37 mouse cellular contexts compared by ENCODE assay signal in genomic region chr11:121123438-121123837, GRCm38 (mm10). TPM values are rescaled to one million over a fixed set of nuclear protein-coding genes. Genes with fewer than 3 reads are reported as not detected.
DNase-seq lines count a peak whose midpoint lies in the region; TF ChIP-seq lines count a peak whose summit lies in the region.
"Had no signal": no experiment of that assay in that cellular context is flagged by ENCODE, and none has a peak within 500 bp of the region (broad histone marks: within the 10 kb centered on the region; RNA-seq: fewer than 3 reads in every experiment).

No protein-coding gene starts in this region.

- peak overlapping the region; percentile 65; the same call in 1 of the 2 replicates for H3K27ac ChIP-seq in testis, adult 2 months (ENCODE audit: control insufficient read depth, insufficient read depth, low read depth, low read length)
- H3K27ac ChIP-seq: embryonic facial prominence, embryonic 10.5 days; embryonic facial prominence, embryonic 13.5 days; forebrain, embryonic 12.5 days; forebrain, embryonic 15.5 days; gastrocnemius, adult 2 months; hindbrain, embryonic 12.5 days; hindbrain, embryonic 15.5 days; intestine, embryonic 15.5 days had no signal

- no peak overlapping the region for H3K4me3 ChIP-seq in testis, adult 2 months (ENCODE audit: control insufficient read depth, low read depth, low read length)
- H3K4me3 ChIP-seq: embryonic facial prominence, embryonic 10.5 days; embryonic facial prominence, embryonic 13.5 days; erythroblast, embryonic 14.5 days; forebrain, embryonic 12.5 days; forebrain, embryonic 15.5 days; gastrocnemius, adult 2 months; hindbrain, embryonic 12.5 days; hindbrain, embryonic 15.5 days; intestine, embryonic 15.5 days had no signal

- H3K27me3 ChIP-seq in testis, adult 2 months (ENCODE audit: control insufficient read depth, insufficient read depth, low read length), result no peaks in the 10 kb centered on the region
- H3K27me3 ChIP-seq: embryonic facial prominence, embryonic 13.5 days; forebrain, embryonic 12.5 days; forebrain, embryonic 15.5 days; hindbrain, embryonic 12.5 days; hindbrain, embryonic 15.5 days; intestine, embryonic 15.5 days had no signal

- H3K36me3 ChIP-seq in testis, adult 2 months (ENCODE audit: control insufficient read depth, insufficient read depth, low read length), result no peaks in the 10 kb centered on the region
- H3K36me3 ChIP-seq: embryonic facial prominence, embryonic 10.5 days; embryonic facial prominence, embryonic 13.5 days; forebrain, embryonic 12.5 days; forebrain, embryonic 15.5 days; hindbrain, embryonic 12.5 days; hindbrain, embryonic 15.5 days; intestine, embryonic 15.5 days had no signal

- no peak for TF ChIP-seq POLR2A in testis, adult 2 months (IDR thresholded peaks at IDR 0.05; ENCODE audit: control insufficient read depth, low read depth, low read length)

- peaks cover 3% of the 10 kb centered on the region for H3K4me1 ChIP-seq in testis, adult 2 months (ENCODE audit: control insufficient read depth, insufficient read depth, low read length)
- H3K4me1 ChIP-seq: embryonic facial prominence, embryonic 10.5 days; embryonic facial prominence, embryonic 13.5 days; forebrain, embryonic 15.5 days; hindbrain, embryonic 12.5 days; hindbrain, embryonic 15.5 days; intestine, embryonic 15.5 days had no signal

- no peak for TF ChIP-seq CTCF in testis, adult 2 months (IDR thresholded peaks at IDR 0.05; ENCODE audit: control insufficient read depth, insufficient read depth, insufficient replicate concordance, low read depth, low read length)

- DNase-seq in layer of hippocampus, adult 11-12 months (ENCODE audit: low spot score), result peak; percentile 9
- no peak for DNase-seq in layer of hippocampus, postnatal 25 days (ENCODE audit: extremely low spot score in 1 of 2, low spot score in 1 of 2)
- no peak for DNase-seq in testis, postnatal 14 days (ENCODE audit: low spot score)
- peak; percentile 52 for DNase-seq in telencephalon, adult 2 months (ENCODE audit: low read depth, low spot score)
- no peak for DNase-seq in cerebellum, adult 11 months
- DNase-seq: adrenal gland, postnatal 10 days; adrenal gland, postnatal 36 days; cerebellum, adult 11-12 months; cerebellum, adult 8-10 months; cerebellum, postnatal 10 days; cerebellum, postnatal 36 days; embryo, embryonic 11 days; gastrocnemius, adult 2 months; gastrocnemius, postnatal 14 days; heart, adult 11 months had no signal

RNA-seq across cellular contexts. Expression of gene Tex19.2, which starts 5.0 kb away (rescaled TPM):
- total RNA-seq in layer of hippocampus, postnatal 25 days (2021), result not detected
- 23.9 and 27.6 TPM in 2 replicates for polyA plus RNA-seq in testis, adult 2 months (2012; rRNA removed)
- total RNA-seq: adrenal gland, adult 18-20 months; adrenal gland, postnatal 10 days; adrenal gland, postnatal 36 days; gastrocnemius, adult 2 months; gastrocnemius, postnatal 14 days; gastrocnemius, postnatal 4 days; heart, adult 8-10 months; heart, postnatal 25 days; hematopoietic stem cell, adult 5-6 weeks had no signal
- polyA plus RNA-seq: CD4-positive, CD25-positive, alpha-beta regulatory T cell, adult 4 months; cortical plate, adult 2 months; embryonic facial prominence, embryonic 10.5 days; embryonic facial prominence, embryonic 13.5 days; erythroblast, embryonic 14.5 days; forebrain, embryonic 12.5 days; forebrain, embryonic 15.5 days; heart, embryonic 11.5 days; heart, embryonic 14.5 days; heart, postnatal 0 days; hindbrain, embryonic 12.5 days; hindbrain, embryonic 15.5 days; intestine, embryonic 15.5 days; Patski had no signal

RNA-seq across cellular contexts. Expression of gene Tex19.1, which starts 22.5 kb away (rescaled TPM):
- total RNA-seq in layer of hippocampus, postnatal 25 days (2021), result not detected
- 11.7 and 16.1 TPM in 2 replicates for polyA plus RNA-seq in testis, adult 2 months (2012; rRNA removed)
- total RNA-seq: adrenal gland, adult 18-20 months; adrenal gland, postnatal 10 days; adrenal gland, postnatal 36 days; gastrocnemius, adult 2 months; gastrocnemius, postnatal 14 days; heart, adult 8-10 months; heart, postnatal 25 days; hematopoietic stem cell, adult 5-6 weeks had no signal
- polyA plus RNA-seq: cortical plate, adult 2 months; embryonic facial prominence, embryonic 10.5 days; erythroblast, embryonic 14.5 days; forebrain, embryonic 12.5 days; forebrain, embryonic 15.5 days; heart, embryonic 14.5 days; heart, postnatal 0 days; hindbrain, embryonic 12.5 days; hindbrain, embryonic 15.5 days; intestine, embryonic 15.5 days; Patski had no signal

RNA-seq across cellular contexts. Expression of gene Uts2r, which starts 36.6 kb away (rescaled TPM):
- total RNA-seq in layer of hippocampus, postnatal 25 days (2021), result under 1 TPM; 0.25 to 0.35 TPM
- 0.31 and 0.35 TPM in 2 replicates for polyA plus RNA-seq in testis, adult 2 months (2012; rRNA removed)
- total RNA-seq: adrenal gland, adult 18-20 months; adrenal gland, postnatal 36 days; hematopoietic stem cell, adult 5-6 weeks had no signal
- polyA plus RNA-seq: C2C12; CD4-positive, CD25-positive, alpha-beta regulatory T cell, adult 4 months; embryonic facial prominence, embryonic 10.5 days; embryonic facial prominence, embryonic 13.5 days; forebrain, embryonic 12.5 days; forebrain, embryonic 15.5 days; heart, embryonic 11.5 days; heart, postnatal 0 days; intestine, embryonic 15.5 days; Patski had no signal

RNA-seq across cellular contexts. Expression of gene Sectm1a, which starts 42.4 kb away (rescaled TPM):
- not detected for total RNA-seq in layer of hippocampus, postnatal 25 days (2021)
- polyA plus RNA-seq in testis, adult 2 months (2012; rRNA removed), result 8.9 and 9.0 TPM in 2 replicates
- total RNA-seq: adrenal gland, postnatal 36 days; ES-E14; gastrocnemius, adult 2 months; gastrocnemius, postnatal 14 days; gastrocnemius, postnatal 4 days; heart, adult 8-10 months; heart, postnatal 25 days; hematopoietic stem cell, adult 5-6 weeks had no signal
- polyA plus RNA-seq: C2C12; CD4-positive, CD25-positive, alpha-beta regulatory T cell, adult 4 months; cortical plate, adult 2 months; embryonic facial prominence, embryonic 10.5 days; erythroblast, embryonic 14.5 days; forebrain, embryonic 12.5 days; forebrain, embryonic 15.5 days; heart, embryonic 11.5 days; heart, embryonic 14.5 days; hindbrain, embryonic 12.5 days had no signal

Comparison
In these comparisons a context has a peak if more than half of its experiments do, and no peak if none do; other contexts are left out.
1. DNase-seq: peak in layer of hippocampus, adult 11-12 months (single experiment) and telencephalon, adult 2 months (single experiment); none in layer of hippocampus, postnatal 25 days (0 of 2), testis, postnatal 14 days (single experiment) and cerebellum, adult 11 months (single experiment).